Mouse (Mus musculus) mesoderm, embryonic 11.5 days (tissue): ENCODE measurements around the gene Gm7978.
"Not testable (repeated sequence)": the region's sequence is repeated elsewhere in the genome, so short reads cannot be mapped to it uniquely, and the experiment has no call there.

ENCODE experiments used
- DNase-seq: peaks from one replicate; pipeline ENCODE4 v3.0.0-alpha.2; 2012; ENCODE audit warnings: low read depth, low spot score

The Gm7978 gene

GRCm38 (mm10) chr5:95736073-95736472 is at the start of gene Gm7978:
TSS of gene Gm7978 (minus strand) at chr5:95736173.
- DNase-seq = not testable (repeated sequence)

- DNase-seq = not testable (repeated sequence)
These were observed 39.7 kb upstream of the Gm7978 start, which contains the start of gene E330014E10Rik for GRCm38 (mm10) chr5:95775690-95776089. TSS of gene E330014E10Rik (plus strand) at chr5:95775990.

- not testable (repeated sequence) for DNase-seq
These were observed 5.7 kb upstream of the Gm7978 start, which contains the start of gene Gm7982 for GRCm38 (mm10) chr5:95741714-95742113. TSS of gene Gm7982 (plus strand) at chr5:95742014.
